In genomic region chr4:48473651-48474011, GRCm38 (mm10) we compare ENCODE assay signal across 8 mouse cellular contexts. TPM values are rescaled to one million over a fixed set of nuclear protein-coding genes. Genes with fewer than 3 reads are reported as not detected.
A peak's percentile ranks its signal among the peaks of the same experiment; 100 is the strongest.
DNase-seq lines count a peak whose midpoint lies in the region; ATAC-seq and TF ChIP-seq lines count a peak whose summit lies in the region.

No protein-coding gene starts in this region.

- ATAC-seq in embryonic facial prominence, embryonic 12.5 days (ENCODE audit: insufficient number of reproducible peaks, insufficient read depth, low FRiP score, low TSS enrichment) = peak; percentile 18; the same call in 1 of the 2 replicates
- 0 out of 2 replicates have a peak, but pooled peaks have one; percentile 18 for ATAC-seq in intestine, embryonic 14.5 days (replicated peaks; ENCODE audit: low FRiP score, low TSS enrichment, low read depth)

- H3K27ac ChIP-seq in liver, adult 2 months (replicated peaks; ENCODE audit: insufficient read depth, low read depth, low read length) = no peak overlapping the region
- peak overlapping the region; percentile 88 for H3K27ac ChIP-seq in embryonic facial prominence, embryonic 12.5 days
- peak overlapping the region; percentile 90 for H3K27ac ChIP-seq in intestine, embryonic 14.5 days (ENCODE audit: low read depth)

- 75% methylated on average over 2 of the region's 2 CpGs for WGBS in liver, adult 2 months
- 82% methylated on average over 2 of the region's 2 CpGs for WGBS in embryonic facial prominence, embryonic 12.5 days
- 75% methylated on average over 2 of the region's 2 CpGs for WGBS in intestine, embryonic 14.5 days

- peak overlapping the region; percentile 88 for H3K4me3 ChIP-seq in liver, adult 2 months (ENCODE audit: insufficient read depth, low read depth, low read length)
- peak overlapping the region; percentile 98 for H3K4me3 ChIP-seq in embryonic facial prominence, embryonic 12.5 days
- peak overlapping the region; percentile 97 for H3K4me3 ChIP-seq in intestine, embryonic 14.5 days (ENCODE audit: low read depth, low read length)
- H3K4me3 ChIP-seq in myocyte = peak overlapping the region; percentile 65

- TF ChIP-seq CTCF in liver, adult 2 months (IDR thresholded peaks at IDR 0.05; ENCODE audit: low read depth, low read length) = no peak

- H3K27me3 ChIP-seq in liver, adult 2 months (ENCODE audit: control insufficient read depth, insufficient read depth, low read length) = no peaks in the 10 kb centered on the region
- H3K27me3 ChIP-seq in embryonic facial prominence, embryonic 12.5 days = no peaks in the 10 kb centered on the region
- no peaks in the 10 kb centered on the region for H3K27me3 ChIP-seq in intestine, embryonic 14.5 days (replicated peaks; ENCODE audit: control insufficient read depth, insufficient read depth, low read length)
- H3K27me3 ChIP-seq in myocyte (ENCODE audit: control insufficient read depth, insufficient read depth, insufficient read length) = no peaks in the 10 kb centered on the region

- peaks cover 9% of the 10 kb centered on the region for H3K79me2 ChIP-seq in liver, adult 2 months (ENCODE audit: control insufficient read depth, insufficient read depth, low read length)
- H3K79me2 ChIP-seq in myocyte (ENCODE audit: control insufficient read depth, insufficient read depth) = peaks cover 30% of the 10 kb centered on the region

- 0 out of 2 replicates have a peak, but pooled peaks cover under 1% of the 10 kb centered on the region for H3K9me3 ChIP-seq in embryonic facial prominence, embryonic 12.5 days
- peaks cover 2% of the 10 kb centered on the region; the same call in 1 of the 2 replicates for H3K9me3 ChIP-seq in intestine, embryonic 14.5 days (ENCODE audit: control insufficient read depth, low read length)

- H3K9ac ChIP-seq in liver, adult 2 months (ENCODE audit: low read depth, low read length) = no peak overlapping the region
- H3K9ac ChIP-seq in embryonic facial prominence, embryonic 12.5 days = no peak overlapping the region
- H3K9ac ChIP-seq in intestine, embryonic 14.5 days (ENCODE audit: low read length) = no peak overlapping the region

- H3ac ChIP-seq in myocyte (ENCODE audit: control insufficient read depth, insufficient read length) = peak overlapping the region; percentile 40

- TF ChIP-seq POLR2A in liver, adult 2 months (IDR thresholded peaks at IDR 0.05; ENCODE audit: extremely low read depth, insufficient read depth, low read length) = no peak
- no peak for TF ChIP-seq POLR2A in myocyte (IDR thresholded peaks at IDR 0.05; ENCODE audit: insufficient read length, low read depth)

- peak overlapping the region; percentile 55 for H3K4me2 ChIP-seq in embryonic facial prominence, embryonic 12.5 days (replicated peaks)
- H3K4me2 ChIP-seq in intestine, embryonic 14.5 days (ENCODE audit: low read length) = peak overlapping the region; percentile 57
- H3K4me2 ChIP-seq in myocyte (ENCODE audit: low read depth) = peak overlapping the region; percentile 94

- peaks cover 2% of the 10 kb centered on the region; the same call in 1 of the 2 replicates for H3K36me3 ChIP-seq in liver, adult 2 months (ENCODE audit: control insufficient read depth, insufficient read depth, low read length)
- H3K36me3 ChIP-seq in embryonic facial prominence, embryonic 12.5 days = peaks cover 2% of the 10 kb centered on the region; the same call in 1 of the 2 replicates
- H3K36me3 ChIP-seq in intestine, embryonic 14.5 days (ENCODE audit: control insufficient read depth, insufficient read depth, low read length) = peaks cover 13% of the 10 kb centered on the region
- H3K36me3 ChIP-seq in myocyte (ENCODE audit: control insufficient read depth, insufficient read depth) = peaks cover 9% of the 10 kb centered on the region

- no peak for DNase-seq in liver, adult 2 months (ENCODE audit: extremely low read depth, low read depth, low spot score)
- no peak for DNase-seq in liver
- DNase-seq in intestine, embryonic 14.5 days (ENCODE audit: low spot score) = no peak
- no peak for DNase-seq in adrenal gland, adult 18-20 months (ENCODE audit: low spot score in 2 of 2)
- no peak for DNase-seq in frontal cortex, postnatal 36 days (ENCODE audit: low spot score in 2 of 2)
- no peak for DNase-seq in embryo, embryonic 10.5 days (ENCODE audit: low spot score)

- peaks cover 12% of the 10 kb centered on the region for H3K4me1 ChIP-seq in liver, adult 2 months (ENCODE audit: control insufficient read depth, insufficient read depth, low read length)
- peaks cover 15% of the 10 kb centered on the region for H3K4me1 ChIP-seq in embryonic facial prominence, embryonic 12.5 days
- H3K4me1 ChIP-seq in intestine, embryonic 14.5 days (replicated peaks; ENCODE audit: control insufficient read depth, insufficient read depth, low read length) = peaks cover 15% of the 10 kb centered on the region

TF ChIP-seq in myocyte, 11 proteins besides CTCF, POLR2A, EP300 and RAD21:
- TF ChIP-seq REST (IDR thresholded peaks at IDR 0.05; ENCODE audit: insufficient read depth, insufficient read length) = no peak
- TF ChIP-seq MYOG (IDR thresholded peaks at IDR 0.05; ENCODE audit: control insufficient read depth in 1 of 3, insufficient read depth in 1 of 3, insufficient read length in 2 of 3, low read depth in 2 of 3) = no peak
- TF ChIP-seq MAX (IDR thresholded peaks at IDR 0.05; ENCODE audit: low read depth) = no peak

RNA-seq across cellular contexts. Expression of gene Tex10, which starts 0.4 kb away (rescaled TPM):
- total RNA-seq in liver, adult 2 months (2014; rRNA removed) = 9.6 and 13.5 TPM in 2 replicates
- polyA plus RNA-seq in liver, adult 2 months (2012; rRNA removed) = 4.0 and 4.8 TPM in 2 replicates
- 63.8 and 70.9 TPM in 2 replicates for polyA plus RNA-seq in embryonic facial prominence, embryonic 12.5 days (2016; fragmentation: Nextera tagmentation; extraction: Ambion mirVana)
- 70.4 and 79.0 TPM in 2 replicates for polyA plus RNA-seq in intestine, embryonic 14.5 days (2014; fragmentation: Nextera tagmentation; extraction: Ambion mirVana)
- 11.3 TPM for polyA plus RNA-seq in myocyte (2012; fragmentation: generic; extraction: Trizol)
- 10 to 100 TPM; 17.1 to 28.5 TPM for total RNA-seq in adrenal gland, adult 18-20 months (2021)
